In the genomic region with DNA sequence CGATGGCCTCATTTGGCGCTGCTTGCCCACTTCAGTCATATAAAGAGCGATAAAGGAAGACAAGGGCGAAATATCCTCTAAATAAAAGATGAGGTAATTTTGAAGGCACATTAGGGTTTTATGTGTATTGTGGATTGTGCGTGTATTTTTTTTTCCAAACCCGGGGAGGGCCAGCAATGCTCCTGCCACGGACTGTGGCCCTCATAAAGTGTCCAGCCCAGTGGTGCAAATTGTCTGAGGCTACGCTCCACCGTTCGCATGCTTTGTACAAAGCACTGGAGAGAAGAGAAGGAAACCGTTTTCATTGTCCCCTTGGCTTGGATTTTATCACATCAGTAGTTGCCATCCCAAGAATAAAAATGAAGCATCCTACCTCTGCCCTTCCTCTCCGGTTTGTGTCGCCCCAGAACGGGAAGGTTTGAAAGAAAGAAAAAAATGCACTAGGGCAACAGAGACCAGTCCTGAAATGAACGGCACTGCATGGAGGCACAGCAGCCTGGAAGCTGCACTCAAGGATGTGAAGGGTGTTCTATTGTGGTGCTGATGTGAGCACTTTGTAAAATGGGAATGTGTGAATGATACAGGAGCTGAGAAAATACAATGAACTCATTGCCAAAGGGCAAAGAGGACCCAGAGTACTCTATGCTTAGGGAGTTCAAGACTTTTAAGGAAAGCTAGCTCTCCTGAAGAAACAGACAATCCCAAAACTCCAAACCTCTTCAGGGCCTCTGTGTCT, we compare ENCODE assay signal across 25 mouse cellular contexts.
DNase-seq lines count a peak whose midpoint lies in the region; TF ChIP-seq lines count a peak whose summit lies in the region.
"Had no signal": no experiment of that assay in that cellular context is flagged by ENCODE, and none has a peak within 500 bp of the region (broad histone marks: within the 10 kb centered on the region; RNA-seq: fewer than 3 reads in every experiment).

No protein-coding gene starts in this region.

- H3K4me3 ChIP-seq in ES-E14 (ENCODE audit: insufficient read depth in 1 of 2, low read depth in 1 of 2, low read length in 2 of 2, poor library complexity in 1 of 2, severe bottlenecking in 1 of 2) = no peak overlapping the region
- H3K4me3 ChIP-seq: embryonic facial prominence, embryonic 10.5 days; embryonic facial prominence, embryonic 13.5 days; erythroblast, embryonic 14.5 days; forebrain, embryonic 12.5 days; forebrain, embryonic 15.5 days; heart, adult 2 months; heart, embryonic 10.5 days; heart, embryonic 13.5 days; hindbrain, embryonic 12.5 days; hindbrain, embryonic 15.5 days had no signal

- intact Hi-C loops in heart, postnatal 25 days (cut with DNase I) = no loop called here

- DNase-seq in heart, adult 11 months = peak; percentile 25
- no peak for DNase-seq in heart, postnatal 25 days (ENCODE audit: low spot score)
- peak; percentile 54 for DNase-seq in ES-E14 (ENCODE audit: low read depth, low spot score)
- peak; percentile 79 for DNase-seq in ZHBTc4 (ENCODE audit: low read depth, low spot score)
- DNase-seq in adrenal gland, postnatal 10 days = no peak
- DNase-seq in layer of hippocampus, adult 8-10 months (ENCODE audit: low spot score in 2 of 2) = no peak
- no peak for DNase-seq in left cerebral cortex, adult 18-20 months (ENCODE audit: low spot score in 2 of 2)
- DNase-seq: adrenal gland, adult 8-10 months; cerebellum, adult 11 months; cerebellum, adult 8-10 months; cerebellum, postnatal 10 days; cerebellum, postnatal 36 days; embryo, embryonic 11 days; gastrocnemius, postnatal 25 days; heart, adult 2 months; heart, postnatal 14 days had no signal

- H3K4me1 ChIP-seq in ES-E14 (ENCODE audit: control insufficient read depth in 2 of 2, insufficient read depth in 2 of 2, low read length in 2 of 2, poor library complexity in 1 of 2) = no peaks in the 10 kb centered on the region
- H3K4me1 ChIP-seq: embryonic facial prominence, embryonic 10.5 days; embryonic facial prominence, embryonic 13.5 days; forebrain, embryonic 12.5 days; forebrain, embryonic 15.5 days; heart, embryonic 10.5 days; hindbrain, embryonic 12.5 days; hindbrain, embryonic 15.5 days had no signal

- no peak overlapping the region for H3K9ac ChIP-seq in ES-E14 (ENCODE audit: insufficient read depth, low read depth, low read length, poor library complexity, severe bottlenecking)
- H3K9ac ChIP-seq: embryonic facial prominence, embryonic 13.5 days; forebrain, embryonic 12.5 days; forebrain, embryonic 15.5 days; heart, embryonic 13.5 days; hindbrain, embryonic 12.5 days; hindbrain, embryonic 15.5 days had no signal

- H3K36me3 ChIP-seq in ES-E14 (ENCODE audit: control insufficient read depth, insufficient read depth, low read length, poor library complexity, severe bottlenecking) = no peaks in the 10 kb centered on the region
- H3K36me3 ChIP-seq: embryonic facial prominence, embryonic 10.5 days; embryonic facial prominence, embryonic 13.5 days; forebrain, embryonic 12.5 days; forebrain, embryonic 15.5 days; heart, embryonic 10.5 days; heart, embryonic 13.5 days; hindbrain, embryonic 12.5 days; hindbrain, embryonic 15.5 days had no signal

- in situ Hi-C loops in ES-E14 (cut with MboI; ENCODE audit: low sequenced_read_pairs in 2 of 2, unreplicated experiment in 2 of 2) = no loop called here

- H3K27ac ChIP-seq in ES-E14 (ENCODE audit: insufficient read depth, low read depth, low read length, poor library complexity, severe bottlenecking) = no peak overlapping the region
- H3K27ac ChIP-seq: embryonic facial prominence, embryonic 10.5 days; embryonic facial prominence, embryonic 13.5 days; forebrain, embryonic 12.5 days; forebrain, embryonic 15.5 days; heart, adult 2 months; heart, embryonic 10.5 days; heart, embryonic 13.5 days; hindbrain, embryonic 12.5 days; hindbrain, embryonic 15.5 days had no signal

- H3K9me3 ChIP-seq in ES-E14 (ENCODE audit: control insufficient read depth, insufficient read depth, low read depth, low read length) = no peaks in the 10 kb centered on the region
- H3K9me3 ChIP-seq: embryonic facial prominence, embryonic 10.5 days; embryonic facial prominence, embryonic 13.5 days; forebrain, embryonic 12.5 days; forebrain, embryonic 15.5 days; heart, embryonic 10.5 days; heart, embryonic 13.5 days; hindbrain, embryonic 12.5 days; hindbrain, embryonic 15.5 days had no signal

TF ChIP-seq in ES-E14, 5 proteins besides CTCF, POLR2A, EP300 and RAD21:
- TF ChIP-seq HCFC1 (IDR thresholded peaks at IDR 0.05; ENCODE audit: borderline replicate concordance, insufficient read depth, low read length) (no peak), ZNF384 (IDR thresholded peaks at IDR 0.05; ENCODE audit: low read depth, low read length) (peak; percentile 60; the same call in 1 of the 2 replicates), MAFK (IDR thresholded peaks at IDR 0.05; ENCODE audit: insufficient read depth, low read depth, low read length) (no peak), CHD2 (IDR thresholded peaks at IDR 0.05; ENCODE audit: low read depth, low read length) (no peak), ZC3H11A (IDR thresholded peaks at IDR 0.05; ENCODE audit: borderline replicate concordance, low read depth, low read length) (no peak)

Comparison
In these comparisons a context has a peak if more than half of its experiments do, and no peak if none do; other contexts are left out.
1. DNase-seq: peak in heart, adult 11 months (single experiment), ES-E14 (single experiment) and ZHBTc4 (single experiment); none in heart, postnatal 25 days (single experiment), adrenal gland, postnatal 10 days (single experiment), layer of hippocampus, adult 8-10 months (0 of 2) and left cerebral cortex, adult 18-20 months (0 of 2).